Mouse (Mus musculus): ENCODE measurements around the gene Hs3st6.
"Not testable (repeated sequence)": the region's sequence is repeated elsewhere in the genome, so short reads cannot be mapped to it uniquely, and the experiment has no call there.

Hs3st6 gene

DNA sequence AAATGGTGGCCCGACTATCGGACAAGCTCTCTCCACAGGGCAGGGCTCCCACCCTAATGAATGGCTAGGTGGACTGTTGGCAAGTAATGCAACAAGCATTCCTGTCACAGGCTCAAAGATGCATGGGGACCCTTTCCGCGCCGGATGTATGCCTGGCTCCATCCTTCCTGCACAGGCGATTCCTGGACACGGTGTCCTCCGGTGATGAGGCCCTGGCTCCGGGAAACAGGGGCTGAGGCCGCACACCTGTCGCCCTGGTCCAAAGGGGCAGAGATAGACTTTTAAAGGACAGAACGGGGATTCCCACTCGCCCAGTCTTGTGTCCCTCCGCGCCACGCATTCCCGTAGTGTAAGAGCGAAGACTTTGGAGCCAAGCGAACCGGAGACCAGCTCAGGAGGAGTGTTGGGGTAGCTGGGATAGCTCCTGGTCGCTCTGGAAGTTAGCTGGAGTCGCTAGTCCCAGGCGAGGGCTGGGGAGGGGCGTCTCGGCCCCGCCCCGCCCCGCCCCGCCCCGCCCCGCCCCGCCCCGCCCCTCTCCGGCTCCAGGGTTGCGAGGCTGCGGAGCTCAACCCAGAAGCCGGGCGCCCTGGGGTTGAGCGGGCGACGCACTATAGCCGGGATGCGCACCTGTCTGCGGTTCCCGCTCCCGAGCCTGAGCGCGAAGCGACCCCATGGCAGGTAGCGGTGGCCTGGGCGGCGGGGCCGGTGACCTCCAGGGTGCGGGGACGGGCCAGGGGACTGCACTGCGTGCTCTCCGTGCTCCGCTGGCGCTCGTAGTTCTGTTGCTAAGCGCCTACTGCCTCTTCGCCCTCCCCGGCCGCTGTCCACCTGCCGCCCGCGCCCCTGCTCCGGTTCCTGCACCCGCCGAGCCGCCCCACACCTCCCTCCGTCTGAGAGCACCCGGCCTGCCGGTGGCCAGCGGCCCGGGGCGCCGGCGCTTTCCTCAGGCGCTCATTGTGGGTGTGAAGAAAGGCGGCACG, at the start of gene Hs3st6:
TSS of gene Hs3st6 (plus strand) at position 574 of the 980 bp plus-strand sequence.
- DNase-seq (ENCODE audit: low spot score), result peak; percentile 72

DNA sequence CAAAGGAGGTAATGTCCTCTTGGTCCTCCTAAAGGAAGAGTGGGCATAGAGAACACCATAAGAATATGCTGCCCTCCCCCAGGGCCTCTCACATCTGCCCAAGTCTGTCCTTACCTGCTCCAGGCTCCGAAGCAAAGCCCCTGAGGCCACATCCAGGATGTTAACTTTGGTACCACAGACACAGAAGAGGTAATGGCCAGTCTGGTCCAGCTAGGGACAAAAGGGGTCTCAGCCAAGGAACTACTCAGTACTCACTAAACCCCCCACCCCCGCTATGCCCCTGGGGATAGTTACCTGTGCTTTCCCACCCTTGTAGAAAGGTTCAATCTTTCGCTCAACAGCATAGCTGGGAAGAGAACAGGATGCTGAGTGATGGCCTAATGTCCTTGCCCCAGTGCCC, 47.0 kb upstream of the Hs3st6 start:
- no peak for DNase-seq (ENCODE audit: low spot score)

GRCm38 (mm10) chr17:24706982-24707800, 45.6 kb upstream of the Hs3st6 start, which contains the start of gene Tbl3:
Tbl3 (minus strand) TSS chr17:24707660.
- peak; percentile 96 for DNase-seq (ENCODE audit: low spot score)

- peak; percentile 50 for DNase-seq (ENCODE audit: low spot score)
Measured at GRCm38 (mm10) chr17:24707801-24708425, 44.9 kb upstream of the Hs3st6 start.

DNA sequence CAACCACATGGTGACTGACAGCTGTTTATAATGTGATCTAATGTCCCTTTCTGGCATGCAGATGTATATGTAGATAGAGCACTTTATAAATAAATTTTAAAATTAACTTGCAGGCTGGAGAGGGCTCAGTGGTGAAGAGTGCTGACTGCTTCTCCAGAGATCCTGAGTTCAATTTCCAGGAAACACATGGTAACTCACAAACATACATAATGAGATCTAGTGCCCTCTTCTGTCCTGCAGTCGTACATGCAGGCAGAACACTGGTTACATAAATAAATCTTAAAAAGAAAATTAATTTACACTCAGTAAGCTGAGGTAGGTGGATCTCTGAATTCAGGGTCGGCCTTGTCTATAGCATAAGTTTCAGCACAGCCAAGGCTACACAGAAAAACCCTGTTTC, 44.1 kb upstream of the Hs3st6 start:
- peak; percentile 62 for DNase-seq (ENCODE audit: low spot score)

DNA sequence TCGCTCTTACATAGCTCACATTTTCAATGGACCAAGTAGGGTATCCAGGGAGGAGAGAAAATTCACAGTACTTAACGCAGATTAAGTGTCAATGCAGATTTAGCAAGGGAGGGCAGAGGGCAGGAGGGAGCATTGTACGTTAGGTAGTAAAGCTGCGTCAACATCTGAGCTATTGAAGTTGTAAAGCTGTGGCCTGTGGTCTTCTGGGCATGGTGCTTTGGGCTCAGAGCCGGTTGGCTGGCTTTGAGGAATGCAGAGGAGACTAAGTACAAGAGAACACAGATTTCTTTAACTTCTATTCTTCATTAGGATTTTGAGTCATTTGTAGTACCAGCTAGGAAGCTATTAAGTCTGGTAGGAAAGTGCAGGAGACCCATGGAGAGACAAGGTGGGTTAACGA, 37.2 kb upstream of the Hs3st6 start:
- DNase-seq (ENCODE audit: low spot score), result no peak

- no peak for DNase-seq (ENCODE audit: low spot score)
Measured at GRCm38 (mm10) chr17:24716166-24716682, 36.6 kb upstream of the Hs3st6 start.

DNA sequence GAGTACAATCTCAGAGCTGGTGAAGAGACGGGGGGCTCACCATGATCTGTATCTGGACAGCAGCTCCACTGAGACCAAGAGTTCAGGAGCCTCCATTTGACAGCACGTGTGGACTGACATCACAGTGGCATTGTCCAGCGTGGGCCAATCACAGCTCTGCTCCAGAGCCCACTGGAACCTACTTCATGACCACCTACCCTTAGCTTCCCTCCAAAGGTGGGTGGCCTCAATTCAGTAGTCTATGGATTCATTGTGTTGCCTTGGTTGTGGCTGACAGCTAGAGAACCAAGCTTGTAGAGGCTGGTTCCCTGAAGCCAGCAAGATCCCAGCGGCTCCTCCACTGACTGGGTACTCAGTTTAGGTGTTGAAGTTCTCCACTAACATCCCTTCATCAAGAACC, 34.8 kb upstream of the Hs3st6 start, which contains the start of the genes Rnf151 and Rps2:
TSS of gene Rnf151 (minus strand) at position 121 of the 400 bp plus-strand sequence.
TSS of gene Rps2 (plus strand) at position 174 of the 400 bp plus-strand sequence.
- no peak for DNase-seq (ENCODE audit: low spot score)

DNA sequence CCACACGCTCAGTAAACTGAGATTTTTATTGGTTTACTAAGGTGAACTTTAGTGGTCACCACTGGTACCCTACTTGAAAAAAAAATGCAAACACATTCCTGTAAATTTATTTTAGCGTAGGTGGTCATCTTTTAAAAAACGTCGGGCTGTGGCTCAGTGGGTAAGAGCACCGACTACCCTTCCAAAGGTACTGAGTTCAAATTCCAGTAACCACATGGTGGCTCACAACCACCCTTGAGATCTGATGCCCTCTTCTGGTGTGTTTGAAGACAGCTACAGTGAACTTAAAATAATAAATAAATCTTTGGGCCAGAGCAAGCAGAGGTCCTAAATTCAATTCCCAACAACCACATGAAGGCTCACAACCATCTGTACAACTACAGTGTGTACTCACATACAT, 33.9 kb upstream of the Hs3st6 start:
- DNase-seq (ENCODE audit: low spot score), result not testable (repeated sequence)

DNA sequence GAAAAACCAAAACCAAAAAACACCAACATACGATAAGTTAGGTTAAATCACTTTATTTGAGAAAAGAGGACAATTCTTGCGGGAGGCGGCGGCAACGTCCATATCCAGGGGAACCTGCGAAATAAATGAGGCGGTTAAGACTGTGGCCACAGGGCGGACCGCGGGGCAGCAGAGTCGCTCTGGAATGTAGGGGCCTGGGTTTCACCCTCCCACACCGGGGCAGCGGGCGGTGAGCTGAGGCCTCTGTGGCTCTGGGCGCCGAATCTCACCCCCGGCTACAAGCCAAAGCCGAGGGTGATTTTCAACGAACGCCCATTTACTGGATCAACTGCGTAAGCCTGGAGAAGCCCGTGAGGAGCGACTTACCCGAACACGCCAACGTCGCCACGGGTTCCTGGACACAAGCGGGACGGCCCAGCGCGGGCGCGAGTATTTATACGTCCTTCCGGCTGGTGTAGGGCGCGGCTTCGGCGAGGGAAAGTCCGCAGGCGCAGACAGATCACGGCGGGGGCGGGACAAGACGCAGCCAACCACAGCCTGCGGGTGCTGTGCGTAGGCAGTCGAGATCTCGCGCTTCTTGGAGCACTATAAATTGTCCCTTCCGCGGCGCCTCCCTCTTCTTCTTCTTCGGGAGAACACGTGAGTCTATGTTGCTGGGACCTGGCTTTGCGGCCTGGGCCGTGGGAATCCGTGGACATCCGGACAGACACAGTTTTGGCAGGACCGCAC, 33.1 kb upstream of the Hs3st6 start:
- DNase-seq (ENCODE audit: low spot score), result peak; percentile 99

- peak; percentile 50 for DNase-seq (ENCODE audit: low spot score)
Measured at GRCm38 (mm10) chr17:24720616-24721015, 32.2 kb upstream of the Hs3st6 start.

DNA sequence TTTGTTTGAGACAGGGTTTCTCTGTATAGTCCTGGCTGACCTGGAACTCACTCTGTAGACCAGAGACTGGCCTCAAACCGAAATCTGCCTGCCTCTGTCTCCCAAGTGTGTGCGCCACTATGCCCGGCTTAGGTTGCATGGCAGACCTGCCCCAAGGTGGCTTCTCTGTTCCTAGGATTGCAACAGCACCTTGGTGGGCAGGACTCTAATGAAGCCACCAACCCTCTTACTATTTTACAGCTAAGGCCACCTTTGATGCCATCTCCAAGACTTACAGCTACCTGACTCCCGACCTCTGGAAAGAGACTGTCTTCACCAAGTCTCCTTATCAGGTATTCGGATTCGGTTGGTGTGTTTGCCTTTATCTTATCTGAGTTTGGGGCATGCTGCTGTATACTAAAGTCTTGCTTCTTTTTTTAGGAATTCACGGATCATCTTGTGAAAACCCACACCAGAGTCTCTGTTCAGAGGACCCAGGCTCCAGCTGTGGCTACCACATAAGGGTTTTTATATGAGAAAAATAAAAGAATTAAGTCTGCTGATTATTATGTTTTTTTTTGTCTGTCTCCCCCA, 31.3 kb upstream of the Hs3st6 start:
- DNase-seq (ENCODE audit: low spot score), result peak; percentile 43

- peak; percentile 37 for DNase-seq (ENCODE audit: low spot score)
Measured at GRCm38 (mm10) chr17:24722220-24722924, 30.4 kb upstream of the Hs3st6 start.

GRCm38 (mm10) chr17:24723122-24723880, 29.5 kb upstream of the Hs3st6 start:
- DNase-seq (ENCODE audit: low spot score), result no peak

GRCm38 (mm10) chr17:24723881-24724180, 29.0 kb upstream of the Hs3st6 start:
- DNase-seq (ENCODE audit: low spot score), result peak; percentile 36

- DNase-seq (ENCODE audit: low spot score), result peak; percentile 97
Measured at GRCm38 (mm10) chr17:24724184-24724583, 28.6 kb upstream of the Hs3st6 start, which contains the start of gene Ndufb10. Ndufb10 (minus strand) TSS chr17:24724478.

DNA sequence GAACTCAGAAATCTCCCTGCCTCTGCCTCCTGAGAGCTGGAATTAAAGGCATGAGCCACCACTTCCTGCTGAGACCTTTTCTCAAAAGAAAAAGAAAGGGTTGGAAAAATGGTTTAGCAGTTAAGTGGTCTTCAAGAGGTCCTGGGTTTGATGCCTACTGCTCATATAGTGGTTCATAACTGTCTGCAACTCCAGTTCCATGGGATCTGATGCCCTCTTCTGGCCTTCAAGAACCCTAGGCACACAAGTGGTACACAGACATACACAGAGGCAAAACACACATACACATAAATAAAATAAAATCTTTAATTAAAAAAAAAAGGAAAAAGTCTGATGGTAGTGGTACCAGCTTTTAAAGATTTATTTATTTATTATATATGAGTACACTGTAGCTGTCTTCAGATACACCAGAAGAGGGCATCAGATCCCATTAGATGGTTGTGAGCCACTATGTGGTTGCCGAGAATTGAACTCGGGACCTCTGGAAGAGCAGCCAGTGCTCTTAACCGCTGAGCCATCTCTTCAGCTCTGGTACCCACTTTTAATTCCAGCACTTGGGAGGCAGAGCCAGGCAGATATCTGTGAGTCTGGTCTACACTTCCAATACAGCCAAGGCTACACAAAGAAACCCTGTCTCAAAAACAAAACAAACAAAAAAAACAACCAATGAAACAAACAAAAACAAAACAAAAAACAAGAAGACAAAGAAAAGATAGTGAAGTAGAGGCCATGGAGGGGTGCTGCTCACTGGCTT, 27.0 kb upstream of the Hs3st6 start:
- no peak for DNase-seq (ENCODE audit: low spot score)

DNA sequence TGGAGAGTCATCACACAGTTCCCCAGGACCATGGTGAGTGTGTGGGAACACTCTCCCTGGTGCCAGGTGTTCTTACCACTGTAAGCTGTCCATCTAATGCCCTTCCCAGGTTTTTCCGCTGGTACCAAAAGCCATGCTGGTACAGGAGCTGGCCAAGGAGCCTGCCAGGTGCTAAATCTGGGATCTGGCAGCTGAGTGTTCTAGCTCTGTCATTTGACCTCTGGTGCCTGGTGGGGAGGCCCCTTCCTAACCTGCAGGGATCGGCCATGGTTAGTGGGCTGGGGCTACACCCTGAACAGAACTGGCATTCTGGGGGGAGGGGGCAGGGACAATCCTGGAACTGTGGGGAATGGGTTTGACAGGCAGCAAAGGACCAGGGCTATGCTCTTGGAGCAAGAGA, 25.2 kb upstream of the Hs3st6 start, which contains the start of gene Rpl3l:
TSS of gene Rpl3l (plus strand) at position 203 of the 400 bp plus-strand sequence.
- no peak for DNase-seq (ENCODE audit: low spot score)

DNA sequence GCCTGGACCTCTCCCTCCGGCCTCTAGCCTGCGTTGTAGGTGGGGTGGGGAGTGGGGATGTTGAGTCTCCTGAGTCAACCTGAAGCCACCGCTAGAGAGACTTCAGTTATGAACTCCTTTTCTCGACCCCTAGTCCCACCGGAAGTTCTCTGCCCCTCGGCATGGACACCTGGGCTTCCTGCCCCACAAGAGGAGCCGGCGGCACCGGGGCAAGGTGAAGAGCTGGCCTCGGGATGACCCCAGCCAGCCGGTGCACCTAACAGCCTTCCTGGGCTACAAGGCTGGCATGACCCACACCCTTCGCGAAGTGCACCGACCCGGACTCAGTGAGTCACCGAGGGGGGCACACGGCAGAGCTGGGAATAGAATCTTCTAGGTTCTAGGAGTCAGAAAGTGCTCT, 24.6 kb upstream of the Hs3st6 start:
- DNase-seq (ENCODE audit: low spot score), result no peak

All from MN1 (cell line).